Mouse (Mus musculus) erythroblast, adult 5-6 weeks (primary cell): ENCODE results near the gene Ano4. TPM values are rescaled to one million over a fixed set of nuclear protein-coding genes. Genes with fewer than 3 reads are reported as not detected.

Experiments
- ATAC-seq: replicated peaks from 2 replicates; pipeline ENCODE4 v1.8.0; 2016; ENCODE audit warnings: moderate number of reproducible peaks, mild to moderate bottlenecking, moderate TSS enrichment, inconsistent platforms; ENCODE audit not compliant: poor library complexity, low FRiP score, severe bottlenecking
- total RNA-seq, 2 experiments: library from RNA; stranded (forward) in 1 of 2; stranded (reverse) in 1 of 2; fragments of 150-400 nt in 1 of 2; fragments of 200-764, 138-1000 nt in 1 of 2; gene quantifications; 2 replicates each; pipeline versions ENCODE4 v1.2.3 to v1.2.4; 2015 to 2017; ENCODE audit warnings: low replicate concordance in 2 of 2

The Ano4 gene
- total RNA-seq, 2 experiments from 2014 or later, result not detected

DNA sequence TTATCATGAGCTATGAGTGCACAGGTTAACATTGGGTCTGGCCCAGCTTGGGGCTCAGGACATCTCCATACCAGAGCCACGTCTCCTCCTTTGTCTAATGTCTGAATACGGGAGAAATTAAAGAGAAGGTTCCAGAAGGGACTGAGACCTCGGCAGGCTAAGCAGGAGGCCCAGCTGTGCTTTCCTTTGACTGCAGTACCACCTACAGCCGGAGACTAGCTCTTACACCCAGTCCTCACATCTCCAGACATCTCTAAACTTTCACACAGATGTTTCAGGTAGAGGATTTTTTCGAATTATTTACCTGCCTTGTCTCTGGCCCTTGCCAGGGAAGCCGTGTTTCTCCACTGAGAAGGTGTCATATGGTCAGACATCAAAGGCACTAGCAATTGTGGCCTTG lies 53.9 kb downstream of the Ano4 start:
- ATAC-seq, result no peak

DNA sequence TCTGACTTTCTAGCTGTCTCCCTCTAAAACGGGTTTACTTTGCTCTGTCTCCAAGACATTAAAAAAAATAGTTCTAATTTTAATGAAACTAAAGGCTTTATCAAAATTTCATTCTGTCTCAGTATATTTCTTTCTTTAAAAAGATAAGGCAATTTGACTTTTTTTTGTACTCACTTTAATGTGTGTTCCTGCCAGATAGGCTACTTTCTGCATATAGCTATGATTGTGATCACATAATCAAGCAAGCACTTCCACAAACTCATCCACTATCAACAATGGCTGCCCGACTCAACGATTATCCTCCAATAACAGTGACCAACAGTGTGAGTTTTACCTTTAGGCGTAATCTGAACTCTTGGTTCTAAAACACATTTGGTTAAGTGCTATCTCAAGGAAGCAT lies 55.3 kb downstream of the Ano4 start:
- ATAC-seq, result no peak

DNA sequence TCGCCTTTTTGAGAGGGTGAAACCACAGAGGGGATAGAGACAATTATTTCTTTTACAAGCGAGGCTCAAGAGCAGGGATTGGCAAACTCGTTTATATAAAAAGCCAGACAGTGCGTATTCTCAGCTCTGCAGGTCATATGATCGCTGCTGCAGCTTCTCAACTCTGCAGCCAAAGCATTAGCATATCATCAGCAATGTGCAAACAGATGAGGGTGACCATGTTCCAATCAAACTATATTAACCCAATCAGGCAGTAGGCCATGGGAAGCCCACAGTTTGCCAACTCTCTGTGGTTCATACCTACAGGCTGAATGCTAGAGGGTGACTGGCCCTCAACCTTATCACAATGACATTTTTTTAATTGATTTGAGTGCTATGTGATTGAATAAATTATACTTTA lies 64.2 kb downstream of the Ano4 start:
- ATAC-seq, result no peak

DNA sequence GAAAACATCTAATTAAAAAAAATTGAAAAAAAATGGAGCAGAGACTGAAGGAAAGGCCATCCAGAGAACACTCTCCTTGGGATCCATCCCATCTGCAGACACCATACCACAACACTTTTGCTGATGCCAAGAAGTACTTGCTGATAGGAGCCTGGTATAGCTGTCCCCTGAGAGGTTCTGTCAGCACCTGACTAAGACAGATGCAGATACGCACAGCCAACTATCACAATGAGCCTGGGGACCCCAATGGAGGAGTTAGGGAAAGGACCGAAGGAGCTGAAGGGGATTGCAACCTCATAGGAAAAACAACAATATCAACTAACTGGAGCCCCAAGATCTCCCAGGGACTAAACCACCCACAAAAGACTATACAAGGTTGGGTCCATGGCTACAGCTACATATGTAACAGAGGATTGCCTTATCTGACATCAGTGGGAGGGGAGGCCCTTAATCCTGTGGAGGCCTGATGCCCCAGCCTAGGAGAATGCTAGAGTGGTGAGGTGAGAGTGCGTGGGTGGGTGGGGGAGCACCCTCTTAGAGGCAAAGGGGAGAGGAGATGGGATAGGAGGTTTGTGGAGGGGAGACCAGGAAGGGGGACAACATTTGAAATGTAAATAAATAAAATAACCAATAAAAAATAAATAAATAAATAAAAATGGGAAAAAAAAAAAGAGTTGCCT lies 71.4 kb downstream of the Ano4 start:
- ATAC-seq, result no peak

DNA sequence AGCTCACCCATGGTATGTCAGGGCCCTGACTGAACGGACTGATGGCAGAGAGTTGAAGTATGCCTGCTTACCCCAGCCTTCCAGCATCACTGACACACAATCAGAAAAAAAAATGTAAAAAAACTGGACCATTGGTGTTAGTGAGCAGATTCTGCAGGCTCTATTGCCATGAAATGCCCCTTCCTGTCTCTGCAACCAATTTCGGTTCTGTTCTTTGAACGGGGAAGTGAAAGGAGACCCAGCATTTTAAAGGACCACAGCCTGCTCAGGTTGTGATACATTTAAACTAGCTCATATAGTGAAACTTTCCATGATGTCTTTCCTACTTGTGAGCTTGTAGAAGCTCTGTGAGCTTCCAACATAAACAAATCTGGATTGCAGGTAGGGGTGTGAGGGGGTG lies 77.2 kb downstream of the Ano4 start:
- ATAC-seq, result no peak

DNA sequence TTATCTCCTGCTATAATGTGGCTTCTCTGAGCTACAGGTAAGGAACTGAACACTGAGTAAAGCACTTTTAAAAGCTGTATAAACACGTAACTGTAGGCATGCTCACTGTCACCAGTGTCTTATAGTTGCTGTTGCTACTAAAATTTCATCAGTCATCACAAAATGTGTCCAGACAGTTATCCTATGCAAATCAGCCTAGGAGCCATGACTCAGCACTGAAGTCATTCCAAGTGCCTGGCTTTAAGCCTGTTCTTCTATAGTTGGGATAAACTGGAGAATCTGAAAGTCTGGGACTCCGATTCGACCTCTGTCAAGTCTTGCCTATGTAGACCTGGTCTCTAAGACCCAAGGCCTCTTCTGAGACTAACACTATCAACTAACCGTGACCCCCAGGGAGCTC lies 81.2 kb downstream of the Ano4 start:
- no peak for ATAC-seq

DNA sequence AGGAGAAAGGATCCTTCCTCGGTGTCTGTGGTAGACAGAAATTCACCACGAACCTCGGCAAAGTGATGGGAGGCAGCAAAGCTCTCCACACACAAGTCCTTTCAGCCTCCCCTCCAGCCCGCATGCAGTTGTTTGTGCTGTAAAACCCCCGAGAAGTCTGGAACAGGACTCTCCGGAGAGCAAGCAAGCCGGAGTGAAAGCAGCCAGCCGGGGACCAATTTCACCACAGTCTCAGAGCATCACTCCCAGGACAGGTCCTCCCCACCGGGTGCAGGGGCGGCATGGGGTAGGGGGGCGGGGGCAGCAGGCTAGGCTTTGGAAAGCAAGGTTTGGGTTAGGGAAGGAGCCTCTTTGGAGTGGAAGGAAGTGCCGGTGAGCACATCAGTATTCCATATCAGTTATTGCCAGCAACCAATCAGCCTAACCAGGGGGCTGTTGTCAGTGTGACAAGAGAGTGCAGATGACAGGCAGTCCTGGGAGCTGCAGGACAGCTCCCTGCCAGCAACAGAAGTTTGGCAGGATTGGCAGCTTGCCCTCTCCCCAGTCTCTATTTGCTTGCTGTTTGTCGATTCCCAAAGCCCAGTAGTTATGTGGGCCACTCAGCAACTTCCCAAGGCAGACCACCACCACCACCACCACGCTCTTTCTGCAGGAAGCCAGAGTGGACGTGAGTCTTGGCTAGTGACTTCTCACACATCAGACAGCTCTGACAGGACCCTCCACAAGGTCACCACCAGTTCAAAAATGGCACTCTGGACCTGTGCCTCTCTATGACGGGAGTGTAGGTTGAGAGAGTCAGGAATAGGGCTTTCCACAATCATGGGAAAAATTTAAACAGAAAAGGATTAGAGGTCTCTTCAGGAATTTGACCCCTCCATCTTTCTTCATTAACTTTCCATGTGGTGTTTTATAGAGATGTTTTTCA lies 86.8 kb downstream of the Ano4 start:
- no peak for ATAC-seq

DNA sequence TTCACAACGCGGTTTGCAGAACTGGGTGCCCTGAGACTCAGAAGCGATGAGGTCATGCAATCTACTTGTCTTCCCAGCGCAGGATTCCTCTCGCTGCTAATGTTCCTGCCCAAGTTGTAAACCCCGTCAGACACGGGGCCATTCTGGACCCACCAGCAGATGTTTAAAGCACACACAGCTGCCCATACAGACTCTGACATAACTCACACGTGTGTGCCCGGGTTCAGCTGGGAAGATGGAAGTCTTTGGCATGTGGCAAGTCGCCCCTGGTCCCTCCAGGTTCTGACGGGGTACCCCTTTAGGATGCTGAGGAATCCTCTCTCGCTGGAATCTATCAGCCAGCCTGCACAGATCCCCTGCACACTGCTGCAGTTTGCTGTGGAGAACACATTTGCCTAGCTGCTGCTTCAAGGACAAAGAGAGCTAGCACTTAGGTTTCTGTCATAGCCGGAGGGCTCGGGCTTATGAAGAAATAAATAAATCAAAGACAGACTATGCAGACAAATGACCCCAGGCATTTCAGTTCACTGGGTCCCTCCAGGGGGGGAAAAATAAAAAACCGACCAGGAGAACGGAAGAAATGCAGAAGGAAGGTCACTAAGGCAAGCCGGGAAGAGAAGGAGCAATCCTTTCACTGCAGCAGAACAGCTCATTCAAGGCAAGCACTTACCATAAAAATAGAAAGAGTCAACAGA lies 87.7 kb downstream of the Ano4 start:
- no peak for ATAC-seq

DNA sequence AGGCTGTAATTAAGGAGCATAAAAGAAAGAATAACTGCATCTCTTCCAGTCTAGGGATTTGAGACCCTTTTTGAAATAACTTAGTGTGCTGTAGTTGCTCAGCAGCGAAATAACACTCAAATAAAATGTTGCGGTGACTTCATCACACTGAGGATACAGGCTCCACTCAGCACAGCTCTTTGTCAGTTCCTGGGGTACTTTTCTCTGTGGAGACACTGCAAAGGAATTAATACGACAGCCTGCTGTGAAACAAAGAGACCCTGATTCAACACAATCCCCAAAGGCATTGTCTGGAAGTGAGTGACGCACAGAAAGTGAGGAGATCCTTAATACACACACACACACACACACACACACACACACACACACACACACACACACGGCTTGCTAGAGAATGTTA lies 89.8 kb downstream of the Ano4 start:
- ATAC-seq, result no peak

DNA sequence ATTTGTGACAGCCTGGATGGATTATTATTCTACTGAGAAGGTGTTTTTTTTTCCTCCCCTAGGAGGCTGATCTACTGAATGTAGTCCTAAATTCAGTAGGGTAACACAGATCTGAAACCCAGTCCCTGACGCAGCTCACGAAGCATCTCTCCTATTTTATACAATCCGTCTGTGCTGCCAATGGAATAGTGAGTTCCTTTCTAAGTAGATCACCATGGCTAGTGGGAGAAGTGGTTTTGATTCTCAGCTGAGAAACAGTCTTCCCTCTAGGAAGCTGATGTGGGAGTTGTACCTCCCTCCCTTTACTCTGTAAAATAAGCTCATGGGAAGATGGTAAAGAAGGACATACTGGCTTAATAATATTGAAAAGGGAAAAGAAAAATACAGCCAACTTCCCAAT lies 90.8 kb downstream of the Ano4 start:
- no peak for ATAC-seq

DNA sequence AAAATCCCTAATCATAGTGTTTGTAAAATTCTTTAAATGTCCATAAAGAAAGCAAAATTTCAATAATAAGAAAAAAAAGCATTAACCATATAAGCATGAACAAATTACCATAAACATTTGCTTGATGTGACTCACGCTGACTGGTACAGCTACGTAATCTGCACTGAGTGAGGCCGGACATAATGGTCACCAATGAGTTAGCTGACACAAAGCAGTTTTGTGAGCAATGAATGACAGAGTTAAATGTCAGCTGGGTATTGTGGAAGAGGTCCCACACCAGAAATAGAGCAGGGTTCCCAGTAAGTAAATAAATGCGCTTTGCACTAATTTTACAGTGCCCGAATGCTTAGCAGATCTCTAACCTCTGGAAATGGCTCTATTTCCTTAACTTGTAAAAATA lies 91.9 kb downstream of the Ano4 start:
- no peak for ATAC-seq

DNA sequence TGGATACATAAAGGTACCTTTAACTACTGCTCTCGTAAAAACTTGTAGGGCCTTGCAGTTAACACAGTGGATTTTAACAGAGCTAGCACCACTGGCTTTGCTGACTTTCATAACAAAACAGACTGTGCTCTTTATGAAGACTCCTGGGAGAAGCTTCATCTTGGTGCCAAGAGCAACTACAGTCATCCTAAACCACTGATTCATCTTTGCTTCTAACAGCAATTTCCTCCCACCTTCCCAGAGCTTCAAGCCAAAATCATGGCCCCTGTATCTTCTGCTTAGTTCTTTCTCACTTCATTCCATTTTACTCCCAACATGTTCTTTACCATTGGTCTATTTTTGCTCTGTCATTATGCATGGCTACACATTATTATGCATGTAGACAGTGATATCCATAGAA lies 100.8 kb downstream of the Ano4 start:
- ATAC-seq, result no peak

DNA sequence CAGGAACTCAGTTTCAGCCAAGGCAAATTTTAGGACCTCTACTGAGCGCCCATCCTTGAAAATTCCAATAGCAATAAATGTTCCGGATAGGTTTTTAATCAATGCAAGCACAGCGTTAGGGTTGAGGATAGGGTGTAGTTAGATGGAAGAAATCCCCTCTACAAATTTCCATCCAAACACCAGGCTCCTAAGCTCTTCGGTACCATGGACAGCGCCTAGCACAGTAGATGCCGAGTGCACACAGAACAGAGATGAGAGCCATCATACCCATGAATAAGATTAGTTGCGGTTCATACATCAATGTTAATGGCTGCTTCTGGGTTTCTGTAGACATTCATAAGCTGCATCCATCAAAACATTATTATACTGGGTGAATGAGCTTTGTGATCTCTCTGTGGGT lies 120.0 kb downstream of the Ano4 start:
- no peak for ATAC-seq

DNA sequence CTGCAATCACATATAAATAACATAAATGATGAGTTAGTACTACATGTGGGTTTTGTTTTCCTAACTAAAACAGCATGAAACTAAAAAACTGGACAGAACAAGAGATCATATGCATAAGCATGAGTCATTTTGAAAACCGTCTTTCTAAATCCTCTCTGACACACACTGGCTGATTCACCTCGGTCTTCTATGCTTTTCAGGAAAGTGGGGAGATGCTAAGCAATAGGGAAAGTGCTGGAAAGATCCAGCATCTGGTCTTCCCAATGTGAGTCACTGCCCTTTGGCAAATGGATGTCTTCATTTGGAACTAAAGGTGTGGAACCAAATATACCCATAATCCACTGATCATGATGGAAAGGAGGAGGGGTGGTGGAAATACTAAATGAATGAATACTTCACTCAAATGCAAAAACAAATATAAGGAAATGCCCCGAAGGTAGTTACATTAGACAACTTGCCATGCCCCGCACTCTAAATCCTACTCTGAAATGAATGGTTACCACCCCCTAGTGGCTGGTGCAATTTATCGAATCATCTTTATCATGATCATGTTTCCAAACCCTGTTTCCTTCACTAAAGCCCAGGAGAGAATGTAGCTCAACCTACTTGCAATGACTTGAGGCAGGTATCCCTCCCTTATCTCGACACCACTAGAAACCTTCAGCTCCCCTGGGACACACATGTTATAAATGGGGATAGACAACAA lies 122.1 kb downstream of the Ano4 start:
- no peak for ATAC-seq

DNA sequence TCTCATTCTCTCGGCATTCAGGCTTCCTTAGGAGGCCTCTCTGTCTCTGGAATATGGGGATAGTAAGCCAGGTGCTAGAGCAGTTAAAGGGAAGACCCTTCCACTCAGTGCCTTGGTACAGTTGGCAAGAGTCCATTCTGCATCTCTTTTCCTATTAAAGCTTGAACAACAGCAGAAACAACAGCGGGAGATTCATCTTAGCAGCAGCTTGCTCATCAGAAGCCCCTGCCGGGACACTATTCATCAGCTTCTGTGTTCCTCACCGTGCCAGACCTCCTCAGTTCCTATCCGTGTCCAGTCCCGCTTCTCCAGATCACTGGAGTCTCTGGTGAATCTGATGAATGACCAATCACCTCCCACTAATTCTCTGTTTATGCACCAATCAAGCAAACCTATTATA lies 128.5 kb downstream of the Ano4 start:
- ATAC-seq, result no peak

DNA sequence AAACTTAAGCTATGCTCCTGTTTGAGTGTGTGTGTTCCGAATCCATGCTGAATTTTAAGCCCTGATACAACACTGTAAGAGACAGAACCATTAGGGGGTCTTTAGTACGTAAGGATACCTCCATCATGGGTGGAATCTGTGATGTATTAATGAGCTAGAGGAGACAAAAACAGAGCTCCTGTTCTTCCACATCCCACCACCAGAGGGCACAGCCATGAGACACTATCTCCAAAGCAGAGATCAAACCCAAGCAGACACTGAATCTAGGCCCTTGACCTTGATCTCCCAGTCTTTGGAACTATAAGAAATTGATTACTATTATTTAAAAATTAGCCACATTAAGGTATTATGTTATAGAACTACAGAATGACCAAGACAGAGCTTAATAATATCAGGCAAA lies 138.7 kb downstream of the Ano4 start:
- no peak for ATAC-seq

DNA sequence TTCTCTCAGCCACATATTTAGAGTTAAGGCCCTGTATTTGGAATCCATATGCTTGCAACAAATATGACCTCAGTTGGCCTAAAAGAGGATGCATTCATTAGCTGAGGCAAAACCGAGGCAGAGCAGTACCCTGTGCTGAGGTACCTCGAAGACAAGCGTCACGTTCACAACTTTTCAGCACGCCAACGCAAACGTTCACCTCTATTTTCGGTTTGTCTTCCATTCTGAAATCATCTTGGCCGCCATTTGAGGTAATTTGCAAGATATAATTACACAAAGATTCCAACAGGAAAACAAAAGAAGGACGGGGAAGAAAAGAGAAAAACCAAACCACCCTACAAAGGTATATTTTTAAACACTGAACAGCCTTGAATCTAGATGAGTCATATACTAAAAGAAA lies 148.1 kb downstream of the Ano4 start:
- no peak for ATAC-seq

DNA sequence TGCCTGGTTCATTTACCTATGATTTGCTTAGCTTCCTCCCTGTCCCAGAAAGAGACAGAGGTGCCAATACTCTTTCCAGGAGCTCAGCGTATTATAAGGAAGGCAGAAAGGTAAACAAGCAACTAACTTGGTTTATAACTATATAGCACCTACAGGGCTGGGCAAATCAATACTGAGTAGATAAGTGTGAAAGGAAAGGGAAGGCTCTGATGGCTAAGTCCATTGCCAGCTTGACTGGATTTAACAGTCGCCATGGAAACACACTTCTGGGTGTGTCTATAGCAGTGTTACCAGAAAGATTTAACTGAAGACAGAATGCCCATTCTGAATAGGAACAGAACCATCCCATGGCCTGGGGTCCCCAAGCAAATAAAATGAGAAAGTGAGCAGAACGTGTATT lies 149.5 kb downstream of the Ano4 start:
- ATAC-seq, result no peak

DNA sequence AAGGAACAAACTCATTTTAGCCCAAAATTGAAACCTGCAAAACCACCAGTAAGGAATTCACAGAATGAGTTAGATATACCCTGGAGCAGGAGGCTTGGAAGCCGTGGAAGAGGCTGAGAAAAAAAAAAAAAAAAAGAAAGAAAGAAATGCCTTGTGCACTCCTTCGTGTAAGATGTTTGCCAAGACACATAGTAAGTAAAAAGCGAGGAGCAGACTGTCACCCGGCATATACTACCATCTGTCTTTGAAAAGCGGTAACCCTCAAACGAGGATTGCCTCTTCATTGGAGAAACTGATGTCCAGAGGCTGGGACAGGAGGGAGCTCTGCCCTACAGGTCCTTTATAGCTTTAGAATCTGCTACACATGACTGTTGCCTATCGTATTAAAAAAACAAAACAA lies 150.1 kb downstream of the Ano4 start:
- no peak for ATAC-seq

DNA sequence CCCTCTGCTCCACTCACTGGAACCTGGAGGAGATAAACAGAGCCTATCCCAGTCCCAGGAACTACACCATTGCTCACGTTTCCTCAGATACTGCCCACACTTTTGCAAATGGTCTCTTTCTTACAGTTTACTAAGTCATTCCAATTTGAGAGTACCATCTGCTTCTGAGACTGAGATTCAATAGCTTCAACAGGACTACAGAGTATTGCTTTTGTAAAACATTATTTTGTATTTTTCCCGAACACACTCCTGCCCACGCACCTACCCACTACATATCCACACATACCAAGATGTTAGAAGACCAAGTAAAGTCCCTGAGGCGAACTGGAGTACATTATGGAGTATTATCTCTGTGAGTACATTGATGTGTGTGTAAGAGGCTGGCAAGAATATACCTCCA lies 166.6 kb downstream of the Ano4 start:
- no peak for ATAC-seq
